Mouse (Mus musculus) liver, adult (tissue): ENCODE results near the gene Rps6kb1.

Experiments
- GATA4 ChIP-seq: IDR thresholded peaks from 2 replicates; pipeline ENCODE4 v1.6.1; 2014; ENCODE audit warnings: mild to moderate bottlenecking, low read length; ENCODE audit not compliant: insufficient replicate concordance

Gene Rps6kb1

DNA sequence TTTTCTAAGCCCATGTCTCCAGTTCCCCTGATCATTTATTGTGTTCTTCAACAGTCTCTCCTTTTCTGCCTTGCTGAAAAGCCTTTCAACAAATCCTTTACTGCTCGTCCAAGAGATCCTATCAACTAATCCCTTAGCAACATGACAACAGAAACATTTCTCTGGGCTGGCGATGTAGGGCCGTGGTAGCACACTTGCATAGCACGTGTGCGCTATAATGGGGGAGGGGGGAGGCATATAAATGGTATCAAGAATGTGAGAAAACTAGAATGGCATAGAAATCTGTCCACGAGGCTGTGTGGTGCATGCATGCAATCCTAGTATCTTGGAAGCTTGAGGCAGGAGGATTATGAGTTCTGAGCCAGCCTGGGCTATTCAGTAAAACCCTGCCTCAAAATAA is 72.8 kb downstream of the Rps6kb1 start:
- no peak for TF ChIP-seq GATA4

DNA sequence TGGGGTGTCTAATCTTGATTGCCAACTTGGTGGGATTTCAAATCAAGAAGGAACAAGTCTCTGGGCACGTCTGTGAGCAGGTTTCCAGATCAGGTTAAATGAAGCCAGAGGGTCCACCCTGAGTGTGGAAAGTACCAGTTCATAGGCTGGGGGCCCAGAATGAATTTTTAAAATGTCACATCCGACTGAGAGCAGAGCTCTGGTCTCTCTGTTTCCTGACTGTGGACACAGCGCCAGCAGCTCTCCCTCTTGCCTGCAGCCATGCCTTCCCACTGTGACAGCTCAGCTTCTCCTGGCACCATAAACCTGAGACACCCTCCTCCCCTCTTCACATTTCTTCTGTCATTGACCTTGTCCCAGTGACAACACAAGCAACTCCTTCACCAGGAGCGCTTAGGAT is 75.6 kb downstream of the Rps6kb1 start:
- no peak for TF ChIP-seq GATA4

GRCm38 (mm10) chr11:86468345-86468744 is 76.3 kb downstream of the Rps6kb1 start:
- no peak for TF ChIP-seq GATA4

- no peak for TF ChIP-seq GATA4
Observed at GRCm38 (mm10) chr11:86462579-86462978, 82.0 kb downstream of the Rps6kb1 start.

DNA sequence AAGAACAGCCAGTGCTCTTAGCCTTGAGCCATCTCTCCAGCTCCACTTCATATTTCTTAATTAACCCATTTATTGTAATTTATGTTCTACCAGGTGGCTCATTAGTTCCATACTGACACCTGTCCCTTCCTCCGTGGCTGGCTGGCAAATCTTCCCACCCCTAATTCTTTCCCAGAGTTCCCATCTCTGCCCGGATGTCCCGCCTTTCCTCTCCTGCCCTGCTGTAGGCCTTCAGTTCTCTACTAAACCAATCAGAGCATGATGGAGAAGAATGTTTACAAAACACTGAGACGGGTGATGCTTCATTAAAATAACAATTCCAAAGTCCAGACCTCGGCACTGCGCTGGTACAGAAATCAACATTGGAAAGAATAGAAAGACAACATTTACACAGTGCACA is 85.7 kb downstream of the Rps6kb1 start:
- TF ChIP-seq GATA4: no peak

DNA sequence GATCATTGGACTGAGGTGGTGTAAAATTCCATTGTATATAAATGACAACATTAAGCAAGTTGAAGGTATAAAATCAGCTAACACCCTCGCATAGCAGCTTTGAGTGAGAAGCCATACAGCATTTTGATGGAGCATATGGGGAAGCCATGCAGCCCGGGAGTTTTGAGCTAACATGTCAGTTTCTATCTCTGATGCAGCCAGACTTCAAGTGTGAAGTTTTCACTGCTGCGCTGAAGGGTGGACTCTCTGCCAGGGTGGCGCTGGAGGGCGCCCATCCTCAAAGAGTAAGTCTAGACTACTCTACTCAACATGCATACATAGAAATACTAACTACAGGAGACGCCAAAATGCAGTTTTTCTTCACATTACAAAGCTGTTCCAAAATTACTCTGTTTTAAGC is 87.1 kb downstream of the Rps6kb1 start:
- TF ChIP-seq GATA4: no peak

DNA sequence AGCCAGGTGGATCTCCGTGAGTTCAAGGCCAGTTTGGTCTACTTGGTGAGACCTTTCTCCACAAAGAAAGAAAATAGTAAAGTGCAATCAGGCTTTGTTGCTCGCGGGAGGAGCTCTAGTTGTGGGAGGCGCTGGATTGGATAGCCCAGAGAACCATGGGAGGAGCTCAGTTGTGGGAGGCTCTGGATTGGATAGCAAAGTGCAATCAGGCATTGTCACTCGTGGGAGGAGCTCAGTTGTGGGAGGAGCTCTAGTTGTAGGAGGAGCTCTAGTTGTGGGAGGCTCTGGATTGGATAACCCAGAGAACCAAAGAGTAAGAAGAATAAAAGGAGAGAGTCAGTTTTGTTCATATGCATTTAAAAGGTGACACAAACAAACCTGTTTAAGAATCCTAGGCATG is 90.6 kb downstream of the Rps6kb1 start:
- TF ChIP-seq GATA4: no peak
